Mouse (Mus musculus): ENCODE results near the gene Vti1a.

- no peak for TF ChIP-seq GATA1 (IDR thresholded peaks at IDR 0.05; ENCODE audit: borderline replicate concordance, low read length)
- TF ChIP-seq FLI1 (IDR thresholded peaks at IDR 0.05; ENCODE audit: low read length) = no peak
These were observed 191.7 kb downstream of the Vti1a start for GRCm38 (mm10) chr19:55507748-55508147.
